Mouse (Mus musculus): ENCODE data around the gene Arhgap30.

Arhgap30 gene

DNA sequence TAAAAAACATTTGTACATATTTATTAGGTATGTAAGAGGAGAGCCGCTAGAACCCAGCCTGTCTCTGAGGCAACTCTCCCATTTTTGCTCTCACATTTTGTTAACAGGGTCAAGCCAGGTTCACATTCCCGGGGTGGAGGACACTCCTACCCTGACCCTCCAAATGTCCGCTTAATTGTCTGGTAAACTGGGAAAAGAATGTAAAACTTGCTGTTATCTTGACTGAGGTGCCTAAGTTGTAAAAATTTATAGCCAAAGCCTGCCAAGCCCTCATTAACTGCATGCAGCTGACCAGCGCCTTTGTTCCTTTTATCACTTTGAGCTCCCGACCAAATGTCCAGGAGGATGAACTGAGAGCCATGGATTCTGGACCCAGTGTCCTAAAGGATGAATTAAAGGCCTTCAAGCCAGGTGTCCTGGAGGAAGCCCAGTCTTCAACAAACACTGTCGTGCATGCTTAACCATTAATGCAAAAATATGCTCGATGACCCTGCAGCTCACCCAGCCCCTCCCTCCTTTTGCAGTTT lies 46.6 kb downstream of the Arhgap30 start:
- DNase-seq, result no peak

DNA sequence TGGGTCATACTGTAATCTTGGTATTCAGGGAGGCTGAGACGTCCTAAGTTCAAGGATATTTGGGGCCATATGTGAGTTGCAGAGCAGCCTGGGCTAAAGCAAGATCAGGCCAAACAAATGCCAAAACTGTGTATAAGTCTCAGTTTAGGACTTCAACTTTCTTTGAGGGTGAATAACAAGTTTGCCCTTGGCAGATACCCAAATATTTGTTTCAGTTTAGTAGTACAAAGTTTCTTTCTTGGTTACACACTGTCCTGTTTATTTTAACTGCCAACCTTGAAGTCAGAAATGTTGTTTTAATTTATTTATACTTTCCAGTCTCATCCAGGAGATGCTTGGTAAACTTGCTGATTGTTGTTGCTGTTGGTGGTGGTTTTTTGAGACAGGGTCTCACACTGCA lies 47.2 kb downstream of the Arhgap30 start:
- no peak for DNase-seq

DNA sequence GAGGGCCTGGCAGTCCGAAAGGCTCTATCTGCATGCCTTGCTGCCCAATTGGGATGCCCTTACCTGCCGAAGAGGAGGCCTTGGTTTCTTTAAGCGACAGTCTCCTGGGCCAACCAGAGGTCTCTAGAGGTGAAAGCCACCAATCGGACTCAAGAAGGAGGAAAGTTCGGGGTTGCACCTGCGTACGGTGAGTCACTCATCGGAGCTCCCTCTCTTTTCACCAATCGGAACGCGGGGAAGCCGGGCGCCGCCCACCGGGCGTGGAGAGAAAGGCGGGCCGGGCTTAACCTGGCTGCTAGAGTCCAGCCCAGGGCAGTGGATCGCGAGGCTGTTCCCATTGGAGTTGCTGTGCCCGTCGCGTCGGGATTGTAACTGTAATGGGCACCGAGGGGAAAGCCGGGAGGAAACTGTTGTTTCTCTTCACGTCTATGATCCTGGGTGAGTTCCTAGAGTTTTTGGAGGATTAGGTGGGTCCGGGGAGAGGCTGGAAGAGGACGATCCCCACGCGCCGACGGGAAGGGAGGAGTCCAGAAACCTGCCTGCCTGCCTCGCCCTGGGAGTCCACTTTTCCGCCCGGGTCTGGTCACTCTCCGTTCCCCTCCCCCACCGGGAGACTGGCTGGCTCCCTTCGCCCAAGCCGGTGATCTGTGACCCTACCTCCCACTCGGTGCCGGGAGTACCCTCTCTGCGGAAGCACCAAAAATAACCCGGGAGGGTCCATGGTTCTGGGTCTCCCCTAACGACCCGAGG lies 48.7 kb downstream of the Arhgap30 start, which contains the start of gene F11r:
Gene F11r (plus strand): TSS at position 272 of the 750 bp plus-strand sequence.
- peak; percentile 91 for DNase-seq

DNA sequence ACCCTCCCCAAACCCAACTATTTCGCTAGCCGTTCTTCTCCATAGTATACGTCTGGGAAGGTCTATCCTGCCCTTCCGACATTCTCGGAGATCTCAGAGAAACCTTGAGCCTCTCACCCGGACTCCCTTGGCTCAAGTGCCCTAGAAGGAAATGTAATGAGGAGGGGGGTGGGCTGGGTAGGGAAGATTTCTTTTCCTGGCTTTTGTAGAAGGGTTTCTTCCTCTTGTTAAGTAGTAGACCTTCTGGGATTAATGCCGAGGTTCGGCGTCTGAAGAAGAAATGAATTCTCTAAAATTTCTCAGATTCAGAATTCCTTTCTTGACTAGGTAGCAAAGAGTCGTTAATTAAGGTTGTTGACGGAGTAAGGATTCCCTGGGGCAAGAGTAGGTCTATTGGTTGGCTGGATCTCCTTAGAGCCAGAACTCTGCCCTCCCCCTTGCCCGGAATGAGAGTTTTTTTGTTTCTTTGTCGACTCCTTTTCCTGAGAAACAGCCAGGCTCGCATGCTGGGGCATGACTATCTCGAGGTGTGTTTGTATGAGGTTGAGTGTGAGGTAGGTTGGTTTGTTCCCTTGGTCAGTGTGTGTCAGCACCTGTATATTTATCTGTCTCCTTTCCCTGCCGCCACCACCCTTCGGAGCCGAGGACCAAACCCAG lies 49.4 kb downstream of the Arhgap30 start:
- no peak for DNase-seq

DNA sequence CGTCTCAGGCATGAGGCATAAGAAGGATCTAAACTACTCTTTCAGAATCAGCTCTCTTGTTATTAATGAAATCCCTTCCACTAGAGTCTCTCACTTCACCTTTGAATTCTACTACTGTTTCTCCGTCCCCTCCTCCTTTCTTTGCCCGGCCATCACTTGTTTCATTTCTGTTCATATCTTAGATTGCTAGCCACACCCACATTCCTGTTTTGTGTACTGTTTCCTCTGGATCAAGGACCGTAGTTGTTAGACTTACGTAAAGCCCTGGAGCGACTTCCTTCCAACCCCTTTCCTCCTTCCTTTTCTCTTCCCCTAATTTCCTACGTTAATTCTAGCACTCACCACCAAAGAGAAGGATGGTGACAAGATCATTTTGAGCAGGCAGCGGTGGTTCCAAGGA lies 50.3 kb downstream of the Arhgap30 start:
- no peak for DNase-seq

DNA sequence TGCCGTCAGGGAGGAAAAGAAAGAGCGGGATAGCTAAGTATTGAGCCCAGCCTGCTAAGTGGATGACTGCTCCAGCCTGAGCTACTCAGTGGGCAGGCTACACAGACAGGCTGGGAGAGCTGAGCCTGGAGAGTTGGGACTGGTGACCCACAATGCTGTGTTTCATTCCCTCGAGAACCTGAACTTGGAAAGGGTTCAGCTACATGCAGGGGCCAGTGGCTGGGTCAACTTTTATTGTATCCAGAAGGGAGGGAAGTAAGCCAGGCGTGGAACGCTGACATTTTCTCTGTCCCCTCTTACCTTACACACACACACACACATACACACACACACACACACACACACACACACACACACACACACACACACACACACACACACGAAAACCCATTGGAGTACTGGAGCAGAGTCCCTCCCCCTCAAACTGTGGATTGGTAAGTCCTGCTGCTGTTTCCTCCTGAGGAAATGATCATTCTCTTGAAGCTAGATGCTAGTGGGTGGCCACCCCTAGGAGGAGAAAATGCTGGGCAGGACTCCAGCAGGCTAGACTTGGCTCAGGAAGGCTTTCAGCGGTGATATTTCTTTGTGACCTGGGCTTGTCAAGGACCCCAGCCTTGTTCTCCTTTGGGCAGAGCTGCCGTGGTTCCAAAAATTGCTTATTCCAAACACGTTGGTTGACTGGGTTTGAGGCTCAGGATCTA lies 51.4 kb downstream of the Arhgap30 start:
- DNase-seq, result no peak

DNA sequence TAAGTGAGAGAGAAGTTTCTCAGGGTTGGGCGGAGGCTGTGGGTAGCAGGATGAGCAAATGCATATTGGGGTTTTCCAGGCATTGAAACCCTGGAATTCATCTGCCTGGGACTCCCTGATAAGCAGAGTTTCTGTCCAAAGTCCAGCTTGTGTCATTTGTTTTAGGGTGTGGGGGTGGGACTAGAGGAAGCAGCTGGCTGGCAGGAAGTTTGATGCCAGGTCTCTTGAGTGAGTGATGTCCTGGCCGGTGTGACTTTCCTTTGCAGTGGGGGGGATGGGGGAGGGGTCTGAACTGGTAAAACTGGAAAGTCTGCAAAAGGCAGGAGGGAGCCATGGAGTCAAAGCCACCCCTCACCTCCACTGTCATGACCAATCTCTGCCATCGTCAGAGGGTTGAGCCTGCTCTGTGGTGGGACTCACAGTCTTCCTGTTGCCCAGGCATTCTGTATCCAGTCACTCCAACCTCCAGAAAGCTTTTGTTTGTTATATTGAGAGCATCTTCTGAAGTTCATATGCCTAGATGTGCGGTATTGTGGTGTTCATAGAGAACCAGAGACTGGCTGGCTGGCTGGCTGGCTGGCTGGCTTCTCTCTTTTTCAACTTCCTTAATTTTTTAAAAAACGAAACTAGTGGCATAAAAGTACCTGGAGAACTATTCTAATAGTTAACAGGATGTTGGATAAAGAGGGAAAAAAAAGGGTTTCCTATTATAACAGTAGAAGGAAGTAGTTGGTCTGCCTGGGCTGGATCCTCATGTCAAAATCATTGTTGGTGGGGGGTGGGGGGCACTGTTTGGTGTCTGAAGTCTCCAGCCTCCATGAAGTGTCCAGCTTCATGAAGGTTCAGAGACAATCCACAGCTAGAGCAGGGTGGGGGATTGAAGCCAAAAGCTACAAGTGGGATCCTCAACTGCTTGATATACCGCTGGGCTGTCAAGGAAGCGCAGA lies 53.0 kb downstream of the Arhgap30 start:
- no peak for DNase-seq

DNA sequence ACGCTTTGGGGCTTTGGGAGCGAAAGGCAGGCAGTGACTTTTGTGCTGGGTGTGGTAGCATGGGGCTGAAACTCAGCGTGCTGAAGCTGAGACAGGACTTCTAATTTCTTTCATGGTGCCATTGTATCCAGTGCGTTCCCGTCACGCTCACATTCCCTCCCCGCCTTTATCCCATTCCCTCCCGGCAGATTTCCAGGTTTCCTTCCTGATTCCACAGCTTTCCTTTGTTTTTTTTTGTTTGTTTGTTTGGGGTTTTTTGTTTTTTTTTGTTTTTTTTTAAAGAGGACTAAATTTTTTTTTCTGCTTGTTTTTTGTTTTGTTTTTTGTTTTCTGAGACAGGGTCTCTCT lies 53.6 kb downstream of the Arhgap30 start:
- DNase-seq, result no peak

DNA sequence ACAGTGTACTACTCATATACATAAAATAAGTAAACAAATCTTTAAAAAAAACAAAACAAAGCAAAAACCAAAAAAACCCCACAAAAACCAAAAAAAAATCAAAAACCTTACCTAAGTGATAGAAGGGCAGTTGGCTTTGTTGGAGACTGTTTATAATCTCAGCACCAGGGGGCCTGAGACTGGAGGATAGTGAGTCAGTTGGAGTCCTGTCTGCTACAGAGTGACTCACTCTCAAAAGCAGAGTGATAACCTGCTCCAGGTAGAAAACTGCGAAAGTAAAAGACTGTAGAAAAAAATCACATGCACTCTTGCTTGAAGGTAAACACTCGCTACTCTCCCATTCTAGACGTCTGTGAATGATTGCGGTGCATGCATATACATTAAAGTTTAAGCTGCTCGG lies 56.3 kb downstream of the Arhgap30 start:
- DNase-seq, result no peak

DNA sequence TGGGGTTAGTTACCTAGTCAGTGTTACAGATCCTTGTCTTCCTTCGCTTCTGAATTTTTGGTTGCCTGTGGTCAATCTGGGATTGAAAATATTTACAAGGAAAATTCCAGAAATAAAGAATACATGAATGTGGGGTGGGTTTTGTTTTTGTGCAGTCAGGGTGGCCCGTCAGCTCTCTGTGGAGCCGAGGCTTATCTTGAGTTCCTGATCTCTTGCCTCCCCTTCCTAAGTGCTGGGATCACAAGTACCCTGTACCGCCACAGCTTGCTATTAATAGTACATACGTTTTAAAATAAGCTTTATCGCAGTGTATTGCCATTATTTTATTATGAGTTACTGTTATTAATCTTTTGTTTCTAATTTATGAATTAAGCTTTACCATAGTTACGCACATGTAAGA lies 58.1 kb downstream of the Arhgap30 start:
- DNase-seq, result no peak

DNA sequence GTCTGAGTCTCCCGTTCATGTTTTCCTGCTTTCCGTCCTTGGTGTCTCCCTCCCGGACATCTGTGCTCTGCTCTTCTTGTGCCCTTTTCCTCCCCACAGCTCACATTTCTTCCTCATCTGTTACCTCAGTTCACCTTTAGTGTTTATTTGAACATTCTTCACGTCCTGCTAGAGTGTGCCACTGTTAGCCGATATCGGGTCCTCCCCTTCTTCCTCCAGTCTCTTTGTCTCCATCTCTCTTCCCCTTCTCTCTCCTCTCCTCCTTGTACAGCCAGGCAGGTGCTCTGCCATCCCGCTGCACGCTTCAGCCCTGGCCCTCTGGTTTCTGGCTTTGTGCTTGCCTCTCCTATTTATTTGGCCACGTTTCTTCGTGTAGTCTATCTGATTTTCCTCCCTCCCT lies 58.9 kb downstream of the Arhgap30 start:
- DNase-seq, result no peak

DNA sequence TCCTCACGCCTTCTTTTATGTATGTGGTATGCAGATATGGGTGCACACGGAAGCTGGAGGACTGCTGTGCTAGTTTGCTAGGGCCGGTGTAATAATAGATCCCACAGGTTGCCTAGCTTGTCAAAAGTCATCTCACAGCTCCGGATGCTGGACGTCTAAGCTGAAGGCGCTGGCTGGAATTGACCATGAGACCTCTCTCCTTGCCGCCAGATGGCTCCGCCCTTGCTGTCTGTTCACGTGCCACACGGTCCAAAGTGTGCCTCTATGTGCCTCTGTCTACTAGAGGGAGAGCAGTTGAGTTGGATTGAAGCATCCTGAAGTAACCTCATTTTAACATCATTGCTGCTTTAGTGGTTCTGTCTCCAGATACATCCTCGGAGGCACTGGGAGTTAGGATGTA lies 61.3 kb downstream of the Arhgap30 start:
- no peak for DNase-seq

DNA sequence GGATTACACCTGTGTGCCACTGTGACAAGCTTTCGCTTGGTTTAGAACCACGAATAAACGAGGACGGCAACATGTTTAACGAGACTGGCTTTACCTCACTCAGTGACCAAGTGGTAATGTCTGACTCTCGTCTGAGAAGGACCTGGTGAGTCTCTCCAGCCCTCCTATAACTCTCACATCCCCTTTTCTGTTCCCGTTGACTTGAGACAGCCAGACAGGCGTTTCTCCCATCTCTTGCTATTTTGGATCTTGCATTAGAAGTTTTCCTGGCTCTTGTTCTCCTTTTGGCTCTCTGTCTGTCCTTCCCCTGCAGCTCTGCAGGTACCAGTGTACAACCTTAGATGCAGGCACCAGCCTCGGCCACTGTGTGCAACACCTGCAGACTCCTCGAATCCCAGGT lies 62.2 kb downstream of the Arhgap30 start:
- no peak for DNase-seq

DNA sequence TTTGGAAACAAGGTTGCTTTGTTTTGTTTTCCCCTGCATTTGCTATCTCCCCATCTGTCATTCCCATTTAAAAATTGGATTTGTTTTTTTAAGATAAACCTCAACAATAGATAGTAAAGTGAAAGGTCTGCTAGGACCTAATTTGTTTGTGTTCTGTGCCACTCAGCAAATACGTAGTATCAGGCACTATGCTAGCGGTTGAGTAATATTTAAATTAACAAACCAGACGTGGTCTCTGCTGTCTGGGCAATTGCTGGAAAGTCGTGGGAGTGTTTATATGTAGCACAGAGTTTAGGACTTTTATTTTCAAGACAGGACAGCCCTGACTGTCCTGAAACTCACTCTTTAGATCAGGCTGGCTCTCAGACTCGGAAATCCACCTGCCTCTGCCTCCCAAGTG lies 63.8 kb downstream of the Arhgap30 start:
- DNase-seq, result no peak

DNA sequence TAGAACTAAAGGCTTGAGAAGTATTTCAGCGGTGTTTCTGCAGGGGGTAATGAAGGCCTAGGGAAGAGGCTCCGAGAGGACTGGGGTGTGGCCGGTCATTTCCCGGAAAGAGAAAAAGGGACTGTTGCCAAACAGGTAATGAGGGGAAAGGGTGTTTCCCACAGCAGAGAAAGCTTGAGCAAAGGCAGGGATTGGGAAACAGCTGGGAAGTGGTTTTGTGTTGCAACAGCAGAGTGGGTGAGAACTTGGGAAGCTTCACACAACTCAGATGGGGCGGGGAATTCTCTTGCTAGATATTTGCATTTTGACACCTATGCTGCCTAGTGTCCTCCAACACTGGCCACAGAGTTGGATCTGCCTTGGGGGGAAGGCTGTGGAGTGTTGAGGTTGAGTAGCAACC lies 64.2 kb downstream of the Arhgap30 start:
- DNase-seq, result no peak

DNA sequence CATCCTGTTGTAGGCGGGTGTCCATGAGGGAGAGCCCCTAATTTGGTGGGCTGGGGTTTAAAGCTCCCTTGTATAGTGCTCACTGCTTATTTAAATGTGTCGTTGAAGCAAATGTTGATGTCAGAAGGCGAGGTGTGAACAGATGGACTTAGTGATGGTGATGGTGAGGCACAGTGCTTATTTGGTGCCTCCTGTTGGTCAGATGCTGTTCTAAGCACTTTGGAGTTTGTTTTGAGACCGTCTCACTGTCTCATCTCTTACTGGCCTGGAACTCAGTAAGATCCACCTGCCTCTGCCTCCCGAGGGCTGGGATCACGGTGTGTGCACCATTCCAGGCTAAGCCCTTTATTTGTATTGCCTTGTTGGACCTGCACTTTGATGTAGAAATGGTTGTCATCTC lies 66.2 kb downstream of the Arhgap30 start:
- DNase-seq, result no peak

DNA sequence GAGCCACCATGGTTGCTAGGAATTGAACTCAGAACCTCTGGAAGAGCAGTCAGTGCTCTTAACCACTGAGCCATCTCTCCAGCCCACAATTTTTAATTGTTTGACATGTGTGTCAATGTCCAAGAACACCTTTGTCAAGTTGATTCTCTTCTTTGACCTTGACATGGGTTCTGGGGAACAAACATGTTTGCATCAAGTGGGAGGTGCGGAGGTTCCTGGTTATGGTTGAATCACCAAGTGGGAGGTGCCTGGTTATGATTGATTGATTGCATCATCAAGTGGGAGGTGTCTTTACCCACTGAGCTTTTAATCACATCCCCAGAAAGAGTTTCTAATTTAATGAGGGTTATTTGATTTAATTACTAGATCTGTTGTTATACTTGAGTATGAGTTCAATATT lies 68.8 kb downstream of the Arhgap30 start:
- DNase-seq, result no peak

DNA sequence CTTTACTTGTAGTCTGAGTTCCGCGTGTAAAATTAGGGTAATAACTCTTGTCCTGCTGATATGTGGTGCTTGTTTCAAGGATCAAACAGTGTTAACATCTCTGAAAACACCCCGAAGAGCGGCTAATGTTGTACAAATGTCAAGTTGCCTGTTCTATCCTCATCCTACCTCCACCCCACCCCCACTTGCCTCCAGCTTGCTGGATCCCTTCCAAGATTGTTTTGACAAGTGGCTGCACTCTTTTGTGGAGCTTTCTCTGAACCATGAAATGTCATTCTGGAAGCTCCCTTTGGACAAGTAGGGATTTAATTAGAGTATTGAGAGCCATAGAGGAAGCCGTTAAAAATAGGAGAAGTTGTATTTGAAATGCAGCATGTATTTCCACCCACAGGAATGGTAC lies 71.0 kb downstream of the Arhgap30 start:
- DNase-seq, result no peak

All from cerebellum, adult 9-11 months (tissue).